Mouse (Mus musculus): ENCODE measurements around the gene Ablim1. TPM values are rescaled to one million over a fixed set of nuclear protein-coding genes. Genes with fewer than 3 reads are reported as not detected.

Ablim1 gene
- polyA plus RNA-seq, 1 experiment from 2014 or later, result 37.9 TPM

- 97% methylated on average over 6 of the region's 6 CpGs for WGBS
- H3K9me3 ChIP-seq, result no peaks in the 10 kb centered on the region
- H3K4me1 ChIP-seq (replicated peaks), result peaks cover 21% of the 10 kb centered on the region
- no peaks in the 10 kb centered on the region for H3K36me3 ChIP-seq
- no peaks in the 10 kb centered on the region for H3K27me3 ChIP-seq
- H3K27ac ChIP-seq, result no peak overlapping the region
- no peak overlapping the region for H3K4me2 ChIP-seq
- H3K9ac ChIP-seq, result no peak overlapping the region
- no peak for ATAC-seq (ENCODE audit: low FRiP score)
- H3K4me3 ChIP-seq, result no peak overlapping the region
Measured at GRCm38 (mm10) chr19:57222657-57223056, 92.1 kb downstream of the Ablim1 start.

GRCm38 (mm10) chr19:57221684-57222235, 93.0 kb downstream of the Ablim1 start:
- Histone ChIP-seq H3K9ac (no peak overlapping the region), H3K27ac (no peak overlapping the region), H3K27me3 (no peaks in the 10 kb centered on the region), H3K9me3 (no peaks in the 10 kb centered on the region), H3K4me3 (no peak overlapping the region), H3K4me1 (replicated peaks) (peaks cover 21% of the 10 kb centered on the region), H3K4me2 (no peak overlapping the region), H3K36me3 (no peaks in the 10 kb centered on the region)
- 54% methylated on average over 7 of the region's 7 CpGs for WGBS
- ATAC-seq (ENCODE audit: low FRiP score), result no peak

- H3K9me3 ChIP-seq, result no peaks in the 10 kb centered on the region
- no peaks in the 10 kb centered on the region for H3K36me3 ChIP-seq
- no peak overlapping the region for H3K9ac ChIP-seq
- H3K27ac ChIP-seq, result no peak overlapping the region
- peaks cover 32% of the 10 kb centered on the region for H3K4me1 ChIP-seq (replicated peaks)
- 67% methylated on average over 11 of the region's 11 CpGs for WGBS
- H3K4me3 ChIP-seq, result no peak overlapping the region
- H3K27me3 ChIP-seq, result no peaks in the 10 kb centered on the region
- no peak overlapping the region for H3K4me2 ChIP-seq
- no peak for ATAC-seq (ENCODE audit: low FRiP score)
Measured at GRCm38 (mm10) chr19:57219758-57220157, 95.0 kb downstream of the Ablim1 start.

- H3K27ac ChIP-seq, result no peak overlapping the region
- no peaks in the 10 kb centered on the region for H3K9me3 ChIP-seq
- no peak overlapping the region for H3K9ac ChIP-seq
- no peak overlapping the region for H3K4me3 ChIP-seq
- H3K27me3 ChIP-seq, result no peaks in the 10 kb centered on the region
- no peak for ATAC-seq (ENCODE audit: low FRiP score)
- 79% methylated on average over 4 of the region's 4 CpGs for WGBS
- H3K4me1 ChIP-seq (replicated peaks), result peaks cover 32% of the 10 kb centered on the region
- no peak overlapping the region for H3K4me2 ChIP-seq
- H3K36me3 ChIP-seq, result no peaks in the 10 kb centered on the region
Measured at GRCm38 (mm10) chr19:57217161-57217560, 97.6 kb downstream of the Ablim1 start.

GRCm38 (mm10) chr19:57215527-57215926, 99.2 kb downstream of the Ablim1 start:
- H3K27ac ChIP-seq, result no peak overlapping the region
- H3K4me3 ChIP-seq, result no peak overlapping the region
- whole genome bisulfite sequencing, result 66% methylated on average over 8 of the region's 8 CpGs
- H3K36me3 ChIP-seq, result no peaks in the 10 kb centered on the region
- no peak for ATAC-seq (ENCODE audit: low FRiP score)
- H3K27me3 ChIP-seq, result no peaks in the 10 kb centered on the region
- no peak overlapping the region for H3K4me2 ChIP-seq
- H3K9me3 ChIP-seq, result no peaks in the 10 kb centered on the region
- peaks cover 19% of the 10 kb centered on the region; the same call in 1 of the 2 replicates for H3K4me1 ChIP-seq (replicated peaks)
- H3K9ac ChIP-seq, result no peak overlapping the region

GRCm38 (mm10) chr19:57212406-57212805, 102.3 kb downstream of the Ablim1 start:
- H3K4me2 ChIP-seq, result no peak overlapping the region
- no peaks in the 10 kb centered on the region for H3K9me3 ChIP-seq
- no peaks in the 10 kb centered on the region for H3K36me3 ChIP-seq
- 82% methylated on average over 2 of the region's 2 CpGs for WGBS
- no peak overlapping the region for H3K4me3 ChIP-seq
- no peak for ATAC-seq (ENCODE audit: low FRiP score)
- H3K4me1 ChIP-seq (replicated peaks), result 0 out of 2 replicates have a peak, but pooled peaks cover 11% of the 10 kb centered on the region
- no peak overlapping the region for H3K27ac ChIP-seq
- no peaks in the 10 kb centered on the region for H3K27me3 ChIP-seq
- H3K9ac ChIP-seq, result no peak overlapping the region

GRCm38 (mm10) chr19:57211444-57212111, 103.1 kb downstream of the Ablim1 start:
- no peak for ATAC-seq (ENCODE audit: low FRiP score)
- Histone ChIP-seq H3K9ac (no peak overlapping the region), H3K4me1 (replicated peaks) (0 out of 2 replicates have a peak, but pooled peaks cover 11% of the 10 kb centered on the region), H3K36me3 (no peaks in the 10 kb centered on the region), H3K4me2 (no peak overlapping the region), H3K27me3 (no peaks in the 10 kb centered on the region), H3K4me3 (no peak overlapping the region), H3K9me3 (no peaks in the 10 kb centered on the region), H3K27ac (no peak overlapping the region)
- WGBS, result 80% methylated on average over 15 of the region's 15 CpGs

- H3K4me2 ChIP-seq, result no peak overlapping the region
- H3K27me3 ChIP-seq, result no peaks in the 10 kb centered on the region
- H3K36me3 ChIP-seq, result no peaks in the 10 kb centered on the region
- H3K4me3 ChIP-seq, result no peak overlapping the region
- no peaks in the 10 kb centered on the region for H3K9me3 ChIP-seq
- ATAC-seq (ENCODE audit: low FRiP score), result no peak
- H3K9ac ChIP-seq, result no peak overlapping the region
- 92% methylated on average over 2 of the region's 2 CpGs for WGBS
- peaks cover 6% of the 10 kb centered on the region; the same call in 1 of the 2 replicates for H3K4me1 ChIP-seq (replicated peaks)
- H3K27ac ChIP-seq, result no peak overlapping the region
Measured at GRCm38 (mm10) chr19:57210924-57211323, 103.8 kb downstream of the Ablim1 start.

GRCm38 (mm10) chr19:57204101-57204500, 110.6 kb downstream of the Ablim1 start:
- Histone ChIP-seq H3K27me3 (no peaks in the 10 kb centered on the region; the same call in 1 of the 2 replicates), H3K9ac (no peak overlapping the region), H3K4me2 (no peak overlapping the region), H3K4me3 (no peak overlapping the region), H3K4me1 (replicated peaks) (peaks cover 16% of the 10 kb centered on the region), H3K9me3 (no peaks in the 10 kb centered on the region), H3K36me3 (no peaks in the 10 kb centered on the region), H3K27ac (no peak overlapping the region)
- ATAC-seq (ENCODE audit: low FRiP score), result no peak
- 74% methylated on average over 7 of the region's 7 CpGs for WGBS

GRCm38 (mm10) chr19:57202554-57202953, 112.2 kb downstream of the Ablim1 start:
- H3K27me3 ChIP-seq, result no peaks in the 10 kb centered on the region; the same call in 1 of the 2 replicates
- no peaks in the 10 kb centered on the region for H3K9me3 ChIP-seq
- no peak overlapping the region for H3K9ac ChIP-seq
- no peaks in the 10 kb centered on the region for H3K36me3 ChIP-seq
- H3K4me2 ChIP-seq, result no peak overlapping the region
- H3K4me1 ChIP-seq (replicated peaks), result peaks cover 31% of the 10 kb centered on the region
- no peak overlapping the region for H3K27ac ChIP-seq
- no peak for ATAC-seq (ENCODE audit: low FRiP score)
- WGBS, result 89% methylated on average over 1 of the region's 1 CpGs
- H3K4me3 ChIP-seq, result no peak overlapping the region

- peaks cover 5% of the 10 kb centered on the region for H3K27me3 ChIP-seq
- no peak for ATAC-seq (ENCODE audit: low FRiP score)
- no peaks in the 10 kb centered on the region for H3K36me3 ChIP-seq
- H3K4me2 ChIP-seq, result no peak overlapping the region
- no peak overlapping the region for H3K4me3 ChIP-seq
- no peak overlapping the region for H3K27ac ChIP-seq
- WGBS, result 89% methylated on average over 8 of the region's 8 CpGs
- no peak overlapping the region for H3K9ac ChIP-seq
- no peaks in the 10 kb centered on the region for H3K9me3 ChIP-seq
- peaks cover 44% of the 10 kb centered on the region for H3K4me1 ChIP-seq (replicated peaks)
Measured at GRCm38 (mm10) chr19:57201090-57201483, 113.6 kb downstream of the Ablim1 start.

GRCm38 (mm10) chr19:57200477-57201089, 114.1 kb downstream of the Ablim1 start:
- Histone ChIP-seq H3K4me3 (no peak overlapping the region), H3K36me3 (no peaks in the 10 kb centered on the region), H3K27ac (no peak overlapping the region), H3K9me3 (no peaks in the 10 kb centered on the region), H3K27me3 (peaks cover 10% of the 10 kb centered on the region), H3K9ac (no peak overlapping the region), H3K4me1 (replicated peaks) (peaks cover 44% of the 10 kb centered on the region), H3K4me2 (no peak overlapping the region)
- ATAC-seq (ENCODE audit: low FRiP score), result no peak
- WGBS, result 58% methylated on average over 12 of the region's 12 CpGs

Measured in hindbrain, embryonic 13.5 days (tissue).